Mouse (Mus musculus) lung, postnatal 0 days (tissue): ENCODE data around the gene 4933430I17Rik.

Experiments
- CTCF ChIP-seq: IDR thresholded peaks from 2 replicates; pipeline ENCODE4 v1.5.1; 2016; ENCODE audit warnings: antibody characterized with exemption, mild to moderate bottlenecking
- EP300 ChIP-seq: IDR thresholded peaks from 2 replicates; pipeline ENCODE4 v1.6.1; 2016; ENCODE audit warnings: antibody characterized with exemption, mild to moderate bottlenecking, control low read depth

- TF ChIP-seq CTCF (no peak), EP300 (no peak)
These were observed 15.2 kb upstream of the 4933430I17Rik start for GRCm38 (mm10) chr4:62509946-62510345.
